8 mouse cellular contexts compared by ENCODE assay signal in the genomic region with DNA sequence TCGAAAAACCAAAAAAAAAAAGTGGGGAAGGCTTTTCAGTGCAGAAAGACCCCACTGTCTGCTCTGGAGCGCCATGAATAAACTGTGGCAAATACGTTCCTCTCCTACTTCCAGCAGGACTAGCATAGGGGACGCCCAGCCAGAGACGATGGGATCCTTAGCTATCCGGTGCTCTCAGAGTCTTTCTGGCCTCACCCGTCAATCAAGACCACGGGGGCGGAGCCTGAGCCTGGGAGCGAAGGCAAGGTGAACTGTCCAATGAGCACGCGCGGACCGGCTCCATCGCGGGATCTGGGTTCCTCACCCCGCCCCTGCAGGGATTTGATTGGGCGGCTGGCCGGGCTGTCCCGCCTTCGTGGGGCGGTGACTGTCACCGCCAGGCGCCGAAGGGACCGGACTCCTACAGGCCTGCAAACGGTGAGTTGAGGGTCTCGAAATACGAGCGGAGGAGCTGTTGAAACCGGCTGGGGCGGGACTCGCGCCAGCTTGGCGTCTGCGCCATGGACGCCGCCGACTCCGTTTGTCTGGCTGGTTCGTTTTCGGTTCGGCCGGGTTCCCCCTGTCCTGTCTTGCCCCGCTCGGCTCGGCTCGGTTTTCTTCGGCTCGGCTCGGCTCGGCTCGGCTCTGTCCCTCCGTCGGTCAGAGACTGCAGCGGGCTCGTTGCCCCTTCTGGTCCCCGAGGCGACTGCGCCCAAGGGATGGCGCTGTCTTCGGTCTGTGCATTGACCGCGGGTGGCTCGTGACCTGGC. TPM values are rescaled to one million over a fixed set of nuclear protein-coding genes. Genes with fewer than 3 reads are reported as not detected.
DNase-seq lines count a peak whose midpoint lies in the region; ATAC-seq lines count a peak whose summit lies in the region.

A gene (plus strand): TSS at position 350 of the 749 bp plus-strand sequence.

- no peaks in the 10 kb centered on the region for H3K27me3 ChIP-seq in hindbrain, embryonic 16.5 days (replicated peaks; ENCODE audit: control insufficient read depth, insufficient read depth, low read length)

- DNase-seq in T-cell, adult 2 months (ENCODE audit: low spot score): peak; percentile 97
- peak; percentile 98 to 100 for DNase-seq in cerebellum, postnatal 36 days
- peak; percentile 99 for DNase-seq in gastrocnemius, adult 18-20 months (ENCODE audit: low spot score)
- peak; percentile 98 to 99 for DNase-seq in left cerebral cortex, adult 18-20 months (ENCODE audit: low spot score in 2 of 2)
- DNase-seq in right cerebral cortex, adult 18-20 months: peak; percentile 99
- DNase-seq in urinary bladder, postnatal 10 days (ENCODE audit: low spot score): peak; percentile 98

- peak within 1 kb of the TSS; percentile 71 for H3K4me2 ChIP-seq in hindbrain, embryonic 16.5 days (ENCODE audit: low read length)

- under 1% methylated on average over 48 of the region's 65 CpGs for WGBS in hindbrain, embryonic 16.5 days
- WGBS in macrophage (ENCODE audit: missing documents): under 1% methylated on average over 65 of the region's 65 CpGs

- peak within 1 kb of the TSS; percentile 77 for H3K4me3 ChIP-seq in hindbrain, embryonic 16.5 days (ENCODE audit: low read length)
- H3K4me3 ChIP-seq in macrophage (ENCODE audit: inconsistent target): peak within 1 kb of the TSS; percentile 46

- peak; percentile 99 for ATAC-seq in hindbrain, embryonic 16.5 days

- no peaks in the 10 kb centered on the region for H3K79me2 ChIP-seq in macrophage (ENCODE audit: inconsistent target)

- H3K4me1 ChIP-seq in hindbrain, embryonic 16.5 days (ENCODE audit: control insufficient read depth, insufficient read depth, low read depth, low read length): peaks cover 12% of the 10 kb centered on the region

- peak within 1 kb of the TSS; percentile 86 for H3K9ac ChIP-seq in hindbrain, embryonic 16.5 days (ENCODE audit: low read depth, low read length)

- H3K9me3 ChIP-seq in hindbrain, embryonic 16.5 days (ENCODE audit: control insufficient read depth, low read length): no peaks in the 10 kb centered on the region

- H3K27ac ChIP-seq in hindbrain, embryonic 16.5 days (ENCODE audit: low read depth, low read length): peak within 1 kb of the TSS; percentile 94
- H3K27ac ChIP-seq in macrophage: no peak within 1 kb of the TSS

- no peaks in the 10 kb centered on the region for H3K36me3 ChIP-seq in hindbrain, embryonic 16.5 days (ENCODE audit: control insufficient read depth, insufficient read depth, low read length)
- H3K36me3 ChIP-seq in macrophage (ENCODE audit: inconsistent target): no peaks in the 10 kb centered on the region

RNA-seq across cellular contexts. Expression of the gene that starts here (rescaled TPM):
- 10 to 100 TPM; 33.4 to 36.9 TPM for total RNA-seq in gastrocnemius, adult 18-20 months (2021)
- polyA plus RNA-seq in hindbrain, embryonic 16.5 days (2015; fragmentation: Nextera tagmentation; extraction: Ambion mirVana): 89.8 and 97.6 TPM in 2 replicates
- total RNA-seq in left cerebral cortex, adult 18-20 months (2021): 10 to 100 TPM; 39.8 to 40.6 TPM
- total RNA-seq in macrophage (2018; cell fraction: chromatin; rRNA removed): 1 to 10 TPM in 13 of 26 experiments, not detected in 13; 1.7 to 8.0 (median 2.9) TPM
- total RNA-seq in macrophage (2018; cell fraction: cytosol; rRNA removed): 10 to 100 TPM; 14.5 to 33.3 (median 25.2) TPM
- total RNA-seq in macrophage (2018; cell fraction: nucleus; rRNA removed): 10 to 100 TPM in 6 of 26 experiments, 1 to 10 TPM in 20; 3.2 to 16.8 (median 7.9) TPM
- polyA plus RNA-seq in macrophage (2018): 27.7 to 36.9 TPM (median 33.2 TPM) in 3 replicates
